Comparison of ENCODE assay signal across 9 mouse cellular contexts in the genomic region with DNA sequence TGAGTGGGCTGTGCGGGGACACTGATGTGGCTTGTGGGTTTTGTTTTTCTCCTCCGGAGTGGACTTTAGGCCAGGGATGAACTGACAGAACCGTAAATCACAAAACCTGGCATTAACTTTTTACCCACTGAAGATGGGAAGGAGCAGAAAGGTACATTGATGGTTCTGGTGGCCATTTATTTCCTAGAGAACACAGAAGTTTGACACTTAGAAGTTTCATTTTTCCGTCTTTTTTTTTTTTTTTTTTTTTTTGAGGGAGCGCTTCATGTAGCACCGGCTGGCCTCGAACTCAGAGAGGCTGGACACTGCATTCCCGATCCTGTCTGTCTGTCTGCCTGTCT. TPM values are rescaled to one million over a fixed set of nuclear protein-coding genes. Genes with fewer than 3 reads are reported as not detected.
DNase-seq lines count a peak whose midpoint lies in the region; ATAC-seq and TF ChIP-seq lines count a peak whose summit lies in the region.
"Had no signal": no experiment of that assay in that cellular context is flagged by ENCODE, and none has a peak within 500 bp of the region (broad histone marks: within the 10 kb centered on the region; RNA-seq: fewer than 3 reads in every experiment).

No protein-coding gene starts in this region.

- no peaks in the 10 kb centered on the region for H3K9me3 ChIP-seq in heart, embryonic 12.5 days (replicated peaks)
- H3K9me3 ChIP-seq in CH12.LX (replicated peaks; ENCODE audit: low read length) = peaks cover 6% of the 10 kb centered on the region
- H3K9me3 ChIP-seq in forebrain, embryonic 14.5 days (replicated peaks; ENCODE audit: control insufficient read depth, low read length) = no peaks in the 10 kb centered on the region
- H3K9me3 ChIP-seq in liver, embryonic 16.5 days (replicated peaks; ENCODE audit: control insufficient read depth, low read length) = no peaks in the 10 kb centered on the region

- in situ Hi-C loops in CH12.LX (cut with MboI; ENCODE audit: low pct_ligation_motif_present, low pct_unique_long_range_greater_than_20kb, low sequenced_read_pairs) = no loop called here

- TF ChIP-seq POLR2A in CH12.LX (IDR thresholded peaks at IDR 0.05; ENCODE audit: low read depth, low read length) = no peak

- no peak for DNase-seq in heart, adult 18-20 months
- DNase-seq in CH12.LX (ENCODE audit: extremely low read depth) = no peak
- DNase-seq in forebrain, embryonic 14.5 days (ENCODE audit: low spot score) = no peak
- DNase-seq in adrenal gland, adult 8-10 months = no peak

- peak overlapping the region; percentile 99 for H3K4me3 ChIP-seq in heart, embryonic 12.5 days
- H3K4me3 ChIP-seq in CH12.LX (replicated peaks in 1 of 3; ENCODE audit: low read depth in 2 of 3, low read length in 2 of 3, poor library complexity in 1 of 3) = peak overlapping the region; percentile 92 to 97 (median 93)
- peak overlapping the region; percentile 98 for H3K4me3 ChIP-seq in forebrain, embryonic 14.5 days (ENCODE audit: low read depth, low read length)
- H3K4me3 ChIP-seq in liver, embryonic 16.5 days (ENCODE audit: low read depth, low read length) = peak overlapping the region; percentile 96

- TF ChIP-seq RAD21 in CH12.LX (IDR thresholded peaks at IDR 0.05; ENCODE audit: low read depth, low read length) = no peak

- under 1% methylated on average over 8 of the region's 8 CpGs for WGBS in heart, embryonic 12.5 days
- under 1% methylated on average over 8 of the region's 8 CpGs for WGBS in forebrain, embryonic 14.5 days
- WGBS in liver, embryonic 16.5 days (ENCODE audit: insufficient replicate concordance) = 0% methylated on average over 8 of the region's 8 CpGs

- TF ChIP-seq EP300 in CH12.LX (IDR thresholded peaks at IDR 0.05; ENCODE audit: low read length) = no peak

- H3K36me3 ChIP-seq in heart, embryonic 12.5 days = peaks cover 18% of the 10 kb centered on the region
- peaks cover 0 to 23% of the 10 kb centered on the region in 2 experiments for H3K36me3 ChIP-seq in CH12.LX (replicated peaks in 1 of 2; ENCODE audit: control insufficient read depth in 1 of 2, insufficient read depth in 1 of 2, low read length in 1 of 2)
- H3K36me3 ChIP-seq in forebrain, embryonic 14.5 days (ENCODE audit: control insufficient read depth, insufficient read depth, low read length) = peaks cover 14% of the 10 kb centered on the region; the same call in 1 of the 2 replicates
- peaks cover 9% of the 10 kb centered on the region; the same call in 1 of the 2 replicates for H3K36me3 ChIP-seq in liver, embryonic 16.5 days (ENCODE audit: control insufficient read depth, insufficient read depth)

- no peak for ATAC-seq in heart, embryonic 12.5 days (ENCODE audit: insufficient number of reproducible peaks, low FRiP score)
- no peak for ATAC-seq in forebrain, embryonic 14.5 days
- ATAC-seq in liver, embryonic 16.5 days (ENCODE audit: low read depth) = no peak
- no peak for ATAC-seq in cerebellum, adult (ENCODE audit: insufficient number of reproducible peaks, low FRiP score, low TSS enrichment)
- no peak for ATAC-seq in monocyte, adult 5-6 weeks (replicated peaks; ENCODE audit: insufficient number of reproducible peaks, low FRiP score, low TSS enrichment, poor library complexity, severe bottlenecking)

- peak overlapping the region; percentile 99 for H3K9ac ChIP-seq in heart, embryonic 12.5 days
- peak overlapping the region; percentile 82 for H3K9ac ChIP-seq in CH12.LX (ENCODE audit: insufficient read depth, low read depth)
- peak overlapping the region; percentile 97 for H3K9ac ChIP-seq in forebrain, embryonic 14.5 days (ENCODE audit: low read length)
- H3K9ac ChIP-seq in liver, embryonic 16.5 days (ENCODE audit: low read depth, low read length) = peak overlapping the region; percentile 98

- TF ChIP-seq CTCF in CH12.LX (conservative IDR thresholded peaks at IDR 0.05 in 1 of 2, IDR thresholded peaks at IDR 0.05 in 1 of 2; ENCODE audit: low read depth in 2 of 2, low read length in 2 of 2) = no peak

- peak overlapping the region; percentile 97 for H3K27ac ChIP-seq in heart, embryonic 12.5 days (ENCODE audit: poor library complexity, severe bottlenecking)
- H3K27ac ChIP-seq in CH12.LX (ENCODE audit: insufficient read depth, low read depth) = no peak overlapping the region
- peak overlapping the region; percentile 95; the same call in 1 of the 2 replicates for H3K27ac ChIP-seq in forebrain, embryonic 14.5 days (ENCODE audit: low read depth, low read length)
- H3K27ac ChIP-seq in liver, embryonic 16.5 days (ENCODE audit: low read length) = peak overlapping the region; percentile 92

- H3K79me2 ChIP-seq in CH12.LX (replicated peaks; ENCODE audit: control insufficient read depth, extremely low read depth, insufficient read depth, poor library complexity, severe bottlenecking) = peaks cover 60% of the 10 kb centered on the region

- peak overlapping the region; percentile 70 for H3K4me2 ChIP-seq in heart, embryonic 12.5 days
- peak overlapping the region; percentile 91 for H3K4me2 ChIP-seq in CH12.LX (ENCODE audit: insufficient read depth, low read depth, poor library complexity, severe bottlenecking)
- H3K4me2 ChIP-seq in forebrain, embryonic 14.5 days (ENCODE audit: low read length) = peak overlapping the region; percentile 71
- H3K4me2 ChIP-seq in liver, embryonic 16.5 days (ENCODE audit: low read depth, low read length) = peak overlapping the region; percentile 81

- H3K4me1 ChIP-seq in heart, embryonic 12.5 days (replicated peaks) = peaks cover 29% of the 10 kb centered on the region
- H3K4me1 ChIP-seq in CH12.LX (ENCODE audit: control insufficient read depth in 1 of 2, insufficient read depth in 2 of 2) = peaks cover 0 to 48% of the 10 kb centered on the region in 2 experiments; a peak in 2 of 4 replicates
- peaks cover 18% of the 10 kb centered on the region for H3K4me1 ChIP-seq in forebrain, embryonic 14.5 days (ENCODE audit: control insufficient read depth, insufficient read depth, low read length)
- H3K4me1 ChIP-seq in liver, embryonic 16.5 days (ENCODE audit: control insufficient read depth, low read depth, low read length) = peaks cover 27% of the 10 kb centered on the region

- no peaks in the 10 kb centered on the region for H3K27me3 ChIP-seq in heart, embryonic 12.5 days (replicated peaks)
- no peaks in the 10 kb centered on the region for H3K27me3 ChIP-seq in CH12.LX (replicated peaks)
- no peaks in the 10 kb centered on the region for H3K27me3 ChIP-seq in forebrain, embryonic 14.5 days (replicated peaks; ENCODE audit: control insufficient read depth, insufficient read depth, low read length)
- H3K27me3 ChIP-seq in liver, embryonic 16.5 days (ENCODE audit: control insufficient read depth, insufficient read depth, low read depth, low read length) = no peaks in the 10 kb centered on the region
- H3K27me3 ChIP-seq: Patski had no signal

- dilution Hi-C loops in CH12.LX (cut with MboI; ENCODE audit: extremely low pct_ligation_motif_present, extremely low pct_unique_long_range_greater_than_20kb, low sequenced_read_pairs) = no loop called here

TF ChIP-seq in CH12.LX, 34 proteins besides CTCF, POLR2A, EP300 and RAD21:
- TF ChIP-seq CHD2 (IDR thresholded peaks at IDR 0.05; ENCODE audit: low read length) (no peak), SIN3A (IDR thresholded peaks at IDR 0.05; ENCODE audit: low read length) (0 out of 2 replicates have a peak, but pooled peaks have one; percentile 11), ZNF384 (IDR thresholded peaks at IDR 0.05; ENCODE audit: low read depth, low read length) (peak; percentile 67)

RNA-seq across cellular contexts. Expression of gene Baz1b, which starts 1.1 kb away (rescaled TPM):
- 37.2 and 38.4 TPM in 2 replicates for polyA plus RNA-seq in heart, embryonic 12.5 days (2016; fragmentation: Nextera tagmentation; extraction: Ambion mirVana)
- total RNA-seq in heart, adult 18-20 months (2021) = 10 to 100 TPM; 39.2 to 43.7 TPM
- 60.0 and 72.9 TPM in 2 replicates for total RNA-seq in CH12.LX (2012; rRNA removed)
- total RNA-seq in CH12.LX (2014; rRNA removed) = 53.3 and 56.4 TPM in 2 replicates
- 84.9 and 85.4 TPM in 2 replicates for polyA plus RNA-seq in CH12.LX (2012; ENCODE audit: insufficient read length, low read depth)
- 35.5 and 44.3 TPM in 2 replicates for polyA plus RNA-seq in forebrain, embryonic 14.5 days (2014; fragmentation: Nextera tagmentation; extraction: Ambion mirVana)
- 14.3 and 15.5 TPM in 2 replicates for polyA plus RNA-seq in liver, embryonic 16.5 days (2015; fragmentation: Nextera tagmentation; extraction: Ambion mirVana)
- total RNA-seq in adrenal gland, adult 8-10 months (2022) = 100 to 1,000 TPM in 1 of 4 experiments, 10 to 100 TPM in 3; 71.4 to 118 (median 94.8) TPM
- total RNA-seq in monocyte, adult 5-6 weeks (2017) = 100 to 162 TPM (median 112 TPM) in 3 replicates

RNA-seq across cellular contexts. Expression of gene Bcl7b, which starts 20.1 kb away (rescaled TPM):
- 34.2 and 38.2 TPM in 2 replicates for polyA plus RNA-seq in heart, embryonic 12.5 days (2016; fragmentation: Nextera tagmentation; extraction: Ambion mirVana)
- total RNA-seq in heart, adult 18-20 months (2021) = 10 to 100 TPM; 47.0 to 47.8 TPM
- total RNA-seq in CH12.LX (2012; rRNA removed) (20.1 and 22.0 TPM in 2 replicates), CH12.LX (2014; rRNA removed) (21.6 and 24.1 TPM in 2 replicates)
- 40.8 and 43.6 TPM in 2 replicates for polyA plus RNA-seq in CH12.LX (2012; ENCODE audit: insufficient read length, low read depth)
- polyA plus RNA-seq in forebrain, embryonic 14.5 days (2014; fragmentation: Nextera tagmentation; extraction: Ambion mirVana) = 47.4 and 48.9 TPM in 2 replicates
- 24.8 and 25.8 TPM in 2 replicates for polyA plus RNA-seq in liver, embryonic 16.5 days (2015; fragmentation: Nextera tagmentation; extraction: Ambion mirVana)
- total RNA-seq in adrenal gland, adult 8-10 months (2022) = 10 to 100 TPM; 65.5 to 89.7 (median 78.2) TPM
- 52.4 to 63.3 TPM (median 53.1 TPM) in 3 replicates for total RNA-seq in monocyte, adult 5-6 weeks (2017)

RNA-seq across cellular contexts. Expression of gene Tbl2, which starts 38.7 kb away (rescaled TPM):
- 26.8 and 27.2 TPM in 2 replicates for polyA plus RNA-seq in heart, embryonic 12.5 days (2016; fragmentation: Nextera tagmentation; extraction: Ambion mirVana)
- 10 to 100 TPM in 1 of 2 experiments, 1 to 10 TPM in 1; 9.5 to 11.3 TPM for total RNA-seq in heart, adult 18-20 months (2021)
- total RNA-seq in CH12.LX (2012; rRNA removed) (26.3 and 31.9 TPM in 2 replicates), CH12.LX (2014; rRNA removed) (20.0 and 21.7 TPM in 2 replicates)
- polyA plus RNA-seq in CH12.LX (2012; ENCODE audit: insufficient read length, low read depth) = 24.8 and 25.2 TPM in 2 replicates
- 16.3 and 17.4 TPM in 2 replicates for polyA plus RNA-seq in forebrain, embryonic 14.5 days (2014; fragmentation: Nextera tagmentation; extraction: Ambion mirVana)
- 11.1 and 11.6 TPM in 2 replicates for polyA plus RNA-seq in liver, embryonic 16.5 days (2015; fragmentation: Nextera tagmentation; extraction: Ambion mirVana)
- total RNA-seq in adrenal gland, adult 8-10 months (2022) = 10 to 100 TPM; 21.2 to 30.4 (median 25.6) TPM
- 4.3 to 9.9 TPM (median 9.6 TPM) in 3 replicates for total RNA-seq in monocyte, adult 5-6 weeks (2017)
